Mouse (Mus musculus): ENCODE measurements around the gene Pcgf3.

The Pcgf3 gene

DNA sequence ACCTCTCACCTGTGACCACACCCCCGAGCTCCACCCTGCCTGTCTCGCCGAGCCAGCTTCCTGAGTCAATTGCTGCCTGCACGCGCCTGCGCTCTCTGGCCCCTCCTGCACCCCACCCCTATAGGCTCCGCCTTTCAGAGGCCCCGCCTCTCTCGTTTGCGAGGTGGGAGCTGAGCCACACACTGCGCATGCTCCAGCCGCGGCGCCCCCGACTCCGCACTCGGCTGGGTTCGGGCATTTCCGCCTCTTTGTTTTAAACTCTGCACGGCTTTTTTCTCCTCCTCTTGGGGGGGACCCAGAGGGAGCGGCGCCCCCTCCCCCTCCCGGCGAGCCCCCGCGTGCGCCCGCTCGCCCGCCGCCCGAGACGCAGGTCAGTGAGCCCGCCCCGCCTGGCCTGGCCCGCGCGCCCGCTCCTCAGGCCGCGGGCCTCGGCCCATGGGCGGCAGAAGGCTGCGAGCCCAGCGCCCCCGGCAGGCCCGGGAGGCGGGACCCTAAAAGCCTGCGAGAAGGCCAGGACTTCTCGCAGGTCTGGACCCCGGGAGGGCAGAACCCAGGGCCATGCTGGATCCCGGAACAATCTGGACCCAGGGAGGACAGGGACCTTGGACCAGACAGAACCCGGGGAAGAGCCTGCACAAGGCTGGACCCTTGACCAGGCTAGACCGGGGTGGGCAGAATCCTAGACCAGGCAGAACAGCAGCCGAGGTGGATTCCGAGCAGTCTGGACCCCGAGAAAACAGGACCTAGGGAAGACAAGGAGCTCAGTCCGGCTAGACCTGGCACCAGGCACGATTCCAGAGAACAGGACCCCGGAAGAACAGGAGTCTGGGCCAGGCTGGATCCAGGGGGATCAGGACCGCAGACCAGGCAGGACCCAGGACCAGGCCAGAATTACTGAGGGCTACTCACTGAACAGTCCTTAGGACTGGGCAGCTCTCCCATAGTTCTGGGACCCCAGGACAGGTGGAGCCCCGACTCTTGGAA, at the start of gene Pcgf3:
Pcgf3 (plus strand) TSS at position 151 of the 984 bp plus-strand sequence.
- peak; percentile 96 for DNase-seq (ENCODE audit: extremely low spot score, low spot score)

DNA sequence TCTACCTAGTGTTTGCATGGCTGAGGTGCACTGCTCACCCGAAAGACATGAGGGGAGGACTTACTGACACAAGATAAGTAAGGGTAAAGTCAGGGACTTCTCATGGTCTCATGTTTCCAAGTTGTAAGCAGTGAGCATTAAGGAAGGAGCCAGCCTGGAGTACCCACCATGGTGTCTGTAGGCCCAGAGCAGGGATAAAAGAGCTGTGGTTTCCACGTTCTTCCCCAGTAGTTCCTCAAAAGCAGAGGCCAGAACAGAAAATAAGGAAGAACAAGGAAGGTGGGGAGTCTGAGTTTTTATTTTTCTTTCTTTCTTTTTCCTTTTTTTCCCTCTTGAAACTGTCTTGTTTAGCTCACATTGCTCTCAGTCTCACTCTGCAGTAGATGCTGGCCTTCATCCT, 46.3 kb upstream of the Pcgf3 start:
- no peak for DNase-seq (ENCODE audit: extremely low spot score, low spot score)

DNA sequence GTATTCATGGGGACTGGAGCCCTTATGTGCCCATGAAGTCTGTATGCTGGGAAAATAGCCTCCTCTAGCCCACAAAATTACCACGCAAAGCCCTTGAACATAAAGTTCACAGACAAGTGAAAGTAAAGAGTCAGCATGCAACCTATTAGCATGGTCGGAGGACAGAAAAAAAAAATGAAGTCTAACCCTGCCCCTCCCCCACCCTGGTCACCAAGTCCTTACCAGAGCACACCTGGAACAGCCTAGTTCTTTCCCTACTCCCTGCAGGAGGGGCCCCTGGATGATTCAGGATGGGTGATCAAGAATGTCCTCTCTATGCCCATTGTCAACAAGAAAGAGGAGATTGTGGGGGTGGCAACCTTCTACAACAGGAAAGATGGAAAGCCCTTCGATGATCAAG, 38.3 kb upstream of the Pcgf3 start:
- no peak for DNase-seq (ENCODE audit: extremely low spot score, low spot score)

DNA sequence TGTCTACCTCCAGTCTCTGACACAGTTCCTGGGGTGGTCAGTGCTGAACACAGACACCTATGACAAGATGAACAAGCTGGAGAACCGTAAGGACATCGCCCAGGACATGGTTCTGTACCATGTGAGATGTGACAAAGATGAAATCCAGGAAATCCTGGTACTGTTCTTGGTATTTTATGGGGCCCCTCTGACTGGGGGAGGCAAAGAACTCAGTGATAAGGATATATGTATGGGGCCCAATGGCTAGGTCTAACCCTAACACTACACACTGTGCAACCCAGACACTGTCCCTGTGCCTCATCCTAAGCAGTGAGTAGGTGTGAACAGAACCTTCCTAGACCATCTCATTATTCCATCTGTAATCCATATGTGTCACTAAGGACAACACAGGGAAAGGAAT, 37.6 kb upstream of the Pcgf3 start:
- no peak for DNase-seq (ENCODE audit: extremely low spot score, low spot score)

DNA sequence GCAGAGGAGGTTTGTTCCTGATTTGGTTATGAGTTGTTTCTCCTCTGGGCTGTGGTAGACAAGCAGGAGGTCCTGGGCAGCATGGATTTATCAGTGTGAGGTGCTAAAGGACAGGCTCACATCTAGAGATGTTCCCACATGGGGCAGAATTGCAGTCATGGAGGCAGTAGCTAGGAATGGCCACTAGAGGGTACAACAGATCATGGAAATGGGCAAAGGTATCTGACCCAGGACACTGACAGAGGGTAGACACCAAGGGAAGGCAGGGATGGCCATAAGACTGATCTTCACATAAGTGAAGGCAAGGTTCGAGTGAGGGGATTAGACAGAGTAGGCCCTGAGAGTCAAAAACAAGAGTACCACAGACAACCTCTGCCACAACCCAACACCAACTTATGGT, 33.8 kb upstream of the Pcgf3 start:
- peak; percentile 34 for DNase-seq (ENCODE audit: extremely low spot score, low spot score)

DNA sequence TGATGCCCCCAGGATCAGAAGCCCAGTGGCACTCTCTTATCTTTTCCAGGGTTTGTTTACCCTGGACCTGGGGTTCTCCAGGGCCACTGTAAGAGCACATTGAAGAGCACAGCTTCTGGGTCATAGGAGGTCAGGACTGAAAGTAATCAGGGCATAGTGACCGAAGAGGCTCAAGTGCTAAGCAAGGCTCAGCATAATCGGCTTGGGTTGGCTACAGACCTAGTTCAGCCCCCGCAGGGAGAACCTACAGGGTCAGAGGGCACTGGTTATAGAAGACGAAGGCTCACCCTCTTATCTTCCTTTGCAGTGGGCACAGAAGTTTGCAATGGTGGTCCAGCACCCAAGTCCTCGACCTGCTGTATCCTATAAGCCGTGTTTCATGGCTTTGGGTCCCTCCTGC, 29.8 kb upstream of the Pcgf3 start:
- no peak for DNase-seq (ENCODE audit: extremely low spot score, low spot score)

DNA sequence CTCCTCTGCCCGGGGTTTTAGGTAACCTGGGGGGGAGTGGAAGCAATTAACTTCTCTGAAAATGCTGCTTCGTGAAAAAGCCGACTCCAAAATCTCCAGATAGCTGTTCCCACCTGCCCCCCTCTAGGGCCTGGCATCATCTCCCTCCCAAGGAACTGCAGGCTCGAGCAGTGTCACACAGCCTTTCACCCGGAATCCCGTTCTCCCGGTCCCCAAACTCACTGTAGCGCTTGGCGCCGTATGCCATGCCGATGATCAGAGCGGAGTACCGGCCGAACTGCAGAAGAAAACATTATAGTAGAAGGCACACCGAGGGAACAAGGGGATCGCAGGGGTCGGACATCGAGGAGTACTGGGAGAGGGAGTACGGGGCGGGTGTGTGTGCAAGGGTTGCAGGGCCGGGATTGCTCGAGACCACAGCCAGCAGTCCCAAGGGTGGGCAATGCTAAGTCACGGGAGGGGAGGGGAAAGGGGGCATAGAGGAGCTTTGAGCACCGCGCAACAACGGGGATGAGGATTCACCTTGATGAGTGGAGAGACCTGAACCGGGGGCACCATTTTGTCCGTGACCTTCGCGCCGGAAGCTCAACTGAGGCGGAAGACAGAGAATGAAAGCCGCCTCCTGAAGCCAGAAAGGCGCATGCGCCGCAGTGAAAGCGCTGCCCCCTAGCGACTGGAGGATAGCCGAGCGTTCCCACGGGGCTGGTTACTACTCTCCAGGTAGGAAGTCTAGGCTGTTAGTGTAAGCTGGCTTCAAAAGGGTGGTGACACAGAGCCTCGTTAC, 27.0 kb upstream of the Pcgf3 start, which contains the start of gene Atp5k:
Atp5k (minus strand) TSS at position 645 of the 784 bp plus-strand sequence.
- DNase-seq (ENCODE audit: extremely low spot score, low spot score): peak; percentile 88

DNA sequence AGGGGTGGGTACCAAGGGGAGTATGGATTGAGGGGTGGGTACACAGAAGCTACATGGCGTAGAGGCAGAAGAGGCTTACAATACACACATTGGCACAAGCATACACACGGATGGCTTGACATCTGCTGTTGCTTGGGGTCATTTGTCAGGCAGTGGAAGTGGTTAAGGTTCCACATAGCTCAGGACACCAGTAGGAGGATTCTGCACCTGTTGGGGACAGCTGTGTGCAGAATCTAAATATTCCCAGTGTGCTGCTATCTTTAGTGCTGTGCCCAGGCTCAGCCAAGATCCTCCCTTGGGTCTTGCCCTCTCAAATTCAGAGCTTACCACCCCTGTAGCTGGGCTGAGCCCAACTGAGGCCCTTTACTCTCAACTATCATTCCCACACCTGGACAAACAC, 24.9 kb upstream of the Pcgf3 start:
- no peak for DNase-seq (ENCODE audit: extremely low spot score, low spot score)

DNA sequence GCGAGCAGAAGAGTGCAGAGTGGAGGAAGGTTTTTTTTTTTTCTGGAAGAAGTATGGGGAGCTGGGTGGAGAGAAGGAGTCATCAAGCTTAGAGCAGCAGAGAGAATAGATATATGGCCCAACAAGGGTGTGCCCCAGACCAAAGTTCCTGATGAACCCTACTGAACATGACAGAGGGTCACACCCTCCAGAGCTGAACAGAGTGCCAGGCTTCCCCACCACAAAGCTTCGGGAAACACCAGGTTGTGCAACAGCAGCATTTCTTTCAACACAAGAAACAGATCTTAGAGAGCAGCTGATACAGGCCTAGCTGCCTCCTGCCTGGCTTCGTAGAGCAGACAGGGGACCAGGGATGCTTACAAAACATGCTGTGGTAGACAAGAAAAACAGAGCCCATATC, 14.1 kb upstream of the Pcgf3 start:
- DNase-seq (ENCODE audit: extremely low spot score, low spot score): no peak

DNA sequence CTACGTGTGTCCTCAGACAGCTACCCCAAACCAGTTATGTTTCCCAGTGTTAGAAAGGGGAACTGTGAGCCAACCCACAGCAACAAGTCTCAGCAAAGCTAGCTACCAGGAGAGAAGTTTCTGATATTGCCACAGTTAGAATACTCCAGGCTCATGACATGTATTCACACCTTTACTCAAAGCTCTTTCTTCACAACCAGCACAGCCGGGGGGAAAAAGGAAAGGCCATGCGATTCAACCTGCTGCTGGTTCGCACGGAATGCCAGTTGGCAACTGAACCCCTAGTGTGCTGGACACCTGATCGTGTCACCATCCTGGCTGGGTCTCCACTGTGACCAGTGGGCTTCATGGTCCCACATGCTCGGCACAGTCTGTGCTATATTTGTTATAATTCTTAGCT, 13.2 kb upstream of the Pcgf3 start:
- DNase-seq (ENCODE audit: extremely low spot score, low spot score): no peak

DNA sequence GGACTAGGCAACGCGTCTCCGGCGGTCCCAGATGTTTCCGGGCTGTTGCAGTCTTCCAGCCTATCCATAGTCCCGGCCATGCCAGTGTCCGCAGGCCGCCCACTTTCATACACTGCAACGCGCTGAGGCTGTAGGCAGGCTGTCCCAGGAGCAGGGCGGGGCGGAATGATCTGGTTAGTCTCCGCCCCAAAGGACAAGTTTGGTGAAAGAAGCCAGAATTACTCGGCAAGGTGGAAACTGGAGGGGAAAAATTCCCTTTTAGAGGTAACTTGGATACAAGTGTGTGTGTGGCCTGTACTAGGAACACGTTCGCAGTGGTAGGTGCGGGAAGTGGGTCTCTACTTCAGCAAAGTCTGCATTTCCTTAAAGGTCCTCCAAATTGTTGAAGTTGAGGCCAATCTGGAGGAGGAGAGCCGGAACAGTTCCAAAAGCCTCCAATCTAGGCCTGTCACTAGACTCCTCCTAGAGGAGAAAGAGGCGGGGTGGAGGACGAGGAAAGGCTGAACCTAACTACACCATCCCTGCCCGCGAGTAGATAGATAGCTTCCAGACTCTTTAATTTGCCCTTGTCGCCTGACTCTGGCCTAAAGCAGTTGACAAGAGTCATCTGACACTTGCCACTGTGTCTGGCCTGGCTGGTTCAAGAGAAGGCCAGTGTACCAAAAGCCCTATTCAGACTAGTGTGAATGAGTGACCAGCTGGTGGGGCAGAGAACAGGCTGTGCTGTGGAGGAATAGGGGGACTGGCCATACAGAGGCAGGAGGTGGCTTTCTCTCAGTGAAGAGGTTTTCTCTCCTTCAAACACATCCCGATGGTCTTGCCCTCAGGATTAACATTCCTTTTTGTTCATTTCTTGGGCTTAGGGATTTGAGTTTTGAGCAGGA, 12.0 kb upstream of the Pcgf3 start, which contains the start of gene Mfsd7a:
Mfsd7a (minus strand) TSS at position 107 of the 884 bp plus-strand sequence.
- peak; percentile 59 for DNase-seq (ENCODE audit: extremely low spot score, low spot score)

DNA sequence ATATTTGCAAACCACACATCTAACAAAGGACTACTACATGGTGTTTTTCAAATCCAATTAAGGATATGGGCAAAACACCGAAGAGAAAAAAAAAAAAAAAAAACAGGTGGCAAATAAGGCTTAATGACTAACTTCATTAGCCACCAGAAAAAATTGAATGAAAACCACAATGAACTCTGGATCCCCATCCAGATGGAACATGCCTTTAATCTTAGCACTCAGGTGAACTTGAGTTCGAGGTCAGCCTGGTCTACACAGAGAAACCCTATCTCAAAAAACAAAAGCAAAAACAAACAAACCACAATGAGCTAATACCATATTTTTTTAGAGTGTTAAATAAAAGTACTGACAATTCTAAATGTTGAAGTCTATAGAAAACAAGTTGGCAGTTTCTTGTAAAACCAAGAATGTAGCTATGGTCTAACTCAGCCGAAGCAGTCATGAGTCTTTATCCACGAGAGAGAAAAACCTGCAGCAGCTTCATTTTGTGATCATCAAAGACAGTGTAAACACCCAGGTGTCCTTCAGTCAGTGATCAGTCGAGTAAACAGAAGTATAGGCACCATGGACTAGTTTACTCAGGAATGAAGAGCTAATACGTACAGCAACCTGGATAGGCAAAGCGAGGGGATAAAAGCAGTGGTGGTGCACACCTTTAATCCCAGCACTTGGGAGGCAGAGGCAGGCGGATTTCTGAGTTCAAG, 10.0 kb upstream of the Pcgf3 start:
- no peak for DNase-seq (ENCODE audit: extremely low spot score, low spot score)

DNA sequence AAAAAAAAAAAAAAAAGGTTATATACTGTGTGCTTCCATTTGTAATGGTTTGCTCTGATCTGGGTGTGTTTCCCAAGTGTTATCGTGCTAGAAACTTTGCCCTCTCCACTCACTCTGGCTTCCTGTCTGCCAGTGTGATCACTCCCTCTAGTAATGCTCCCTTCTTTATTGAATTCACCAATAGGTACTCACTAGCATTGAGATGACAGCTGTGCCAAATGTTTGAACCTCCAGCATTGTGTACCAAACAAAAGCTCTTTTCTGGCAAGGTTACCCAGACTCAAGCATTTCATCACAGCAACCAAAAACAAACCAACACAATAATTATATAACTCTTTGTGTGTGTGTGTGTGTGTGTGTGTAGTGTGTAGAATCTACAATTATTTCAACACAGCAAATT, 9.4 kb upstream of the Pcgf3 start:
- no peak for DNase-seq (ENCODE audit: extremely low spot score, low spot score)

DNA sequence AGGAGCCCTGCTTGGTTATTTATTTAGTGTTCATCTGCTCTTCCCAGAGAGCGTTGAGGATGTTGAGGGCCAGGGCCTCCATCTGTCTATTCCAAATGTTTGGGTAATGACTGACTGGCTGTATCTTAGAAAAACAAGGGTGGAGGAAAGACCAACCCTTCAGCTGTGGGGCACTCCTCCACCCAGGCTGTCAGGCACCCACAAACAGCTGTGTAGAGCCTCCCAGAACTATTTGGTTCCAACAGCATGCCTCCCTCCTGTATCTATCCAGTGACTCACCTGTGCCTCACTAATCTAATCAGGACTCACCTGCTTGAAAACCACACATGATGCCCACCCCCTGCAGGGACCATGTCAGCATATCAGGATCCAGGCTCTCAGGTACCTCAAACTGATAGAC, 8.6 kb upstream of the Pcgf3 start:
- no peak for DNase-seq (ENCODE audit: extremely low spot score, low spot score)

DNA sequence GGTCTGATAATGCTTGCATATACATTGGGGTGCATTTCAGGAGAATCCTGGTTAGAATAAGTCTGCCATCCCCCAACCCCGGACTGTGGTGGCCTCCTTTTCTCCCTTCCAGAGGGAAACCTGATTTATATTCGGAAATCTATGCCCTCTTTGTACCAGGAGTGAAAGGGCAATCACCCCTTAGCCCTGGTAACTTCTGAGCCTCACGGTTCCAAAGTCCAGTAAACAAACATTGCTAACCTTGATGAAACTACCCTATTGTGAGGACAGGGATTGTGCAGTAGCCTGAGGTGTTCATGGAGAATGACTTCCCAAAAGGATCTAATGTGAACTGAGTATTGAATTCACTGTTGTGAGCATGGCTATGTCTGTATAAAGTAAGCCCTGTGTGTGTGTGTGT, 6.9 kb upstream of the Pcgf3 start:
- no peak for DNase-seq (ENCODE audit: extremely low spot score, low spot score)

DNA sequence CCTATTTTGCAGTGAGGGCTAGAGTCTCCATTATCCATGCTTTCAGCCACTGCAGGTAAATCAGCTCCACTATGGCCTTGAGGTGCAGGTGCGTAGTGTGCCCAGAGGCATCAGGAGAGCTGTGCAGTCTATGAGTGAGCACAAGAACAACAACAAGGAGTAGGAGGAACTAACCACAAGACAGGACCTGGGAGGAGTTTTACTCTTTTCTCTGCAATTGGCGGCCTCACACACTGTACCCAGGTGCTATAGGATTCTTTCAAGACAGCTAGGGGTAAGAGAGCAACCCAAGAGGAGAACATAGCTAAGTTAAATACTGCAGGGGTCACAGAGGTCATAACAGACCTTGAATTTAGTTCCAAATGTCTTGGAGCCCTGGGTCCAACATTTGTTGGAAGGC, 2.3 kb upstream of the Pcgf3 start:
- DNase-seq (ENCODE audit: extremely low spot score, low spot score): no peak

DNA sequence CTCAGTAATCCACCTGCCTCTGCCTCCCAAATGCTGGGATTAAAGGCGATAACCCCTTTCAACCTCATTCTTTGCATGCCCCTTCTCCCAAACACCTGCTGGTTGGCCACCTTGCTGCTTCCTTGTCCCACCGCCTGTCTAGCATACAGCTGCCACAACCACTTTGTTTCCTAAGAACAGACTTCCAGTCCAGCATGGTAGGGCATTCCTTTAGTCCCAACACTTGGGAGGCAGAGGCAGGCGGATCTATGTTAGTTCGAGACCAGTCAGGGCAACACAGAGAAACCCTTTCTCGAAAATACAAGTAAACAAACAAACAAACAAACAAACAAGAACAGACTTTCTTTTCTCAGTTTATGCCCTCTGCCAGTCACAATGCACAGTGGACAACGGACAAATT, 571 bp upstream of the Pcgf3 start:
- DNase-seq (ENCODE audit: extremely low spot score, low spot score): no peak

DNA sequence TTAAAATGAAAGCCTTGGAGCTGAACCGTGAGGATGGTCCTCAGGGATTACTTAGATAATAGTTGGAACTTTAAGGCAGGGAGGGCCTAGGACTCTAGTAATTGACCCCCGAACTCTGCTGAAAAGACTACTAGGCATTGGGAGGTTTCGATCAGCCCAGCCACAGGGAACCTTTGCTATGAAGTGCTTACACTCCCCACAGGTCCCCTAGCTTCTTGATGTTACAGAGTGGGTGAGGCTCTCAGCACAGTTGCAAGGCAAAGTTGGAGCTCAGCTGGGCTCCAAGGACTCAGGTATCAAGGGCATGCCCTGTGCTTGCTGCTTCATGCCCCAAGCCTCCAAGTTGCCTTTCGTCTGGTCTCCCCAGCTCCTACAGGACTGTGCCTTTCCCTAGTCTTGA, 1.4 kb downstream of the Pcgf3 start:
- DNase-seq (ENCODE audit: extremely low spot score, low spot score): no peak

DNA sequence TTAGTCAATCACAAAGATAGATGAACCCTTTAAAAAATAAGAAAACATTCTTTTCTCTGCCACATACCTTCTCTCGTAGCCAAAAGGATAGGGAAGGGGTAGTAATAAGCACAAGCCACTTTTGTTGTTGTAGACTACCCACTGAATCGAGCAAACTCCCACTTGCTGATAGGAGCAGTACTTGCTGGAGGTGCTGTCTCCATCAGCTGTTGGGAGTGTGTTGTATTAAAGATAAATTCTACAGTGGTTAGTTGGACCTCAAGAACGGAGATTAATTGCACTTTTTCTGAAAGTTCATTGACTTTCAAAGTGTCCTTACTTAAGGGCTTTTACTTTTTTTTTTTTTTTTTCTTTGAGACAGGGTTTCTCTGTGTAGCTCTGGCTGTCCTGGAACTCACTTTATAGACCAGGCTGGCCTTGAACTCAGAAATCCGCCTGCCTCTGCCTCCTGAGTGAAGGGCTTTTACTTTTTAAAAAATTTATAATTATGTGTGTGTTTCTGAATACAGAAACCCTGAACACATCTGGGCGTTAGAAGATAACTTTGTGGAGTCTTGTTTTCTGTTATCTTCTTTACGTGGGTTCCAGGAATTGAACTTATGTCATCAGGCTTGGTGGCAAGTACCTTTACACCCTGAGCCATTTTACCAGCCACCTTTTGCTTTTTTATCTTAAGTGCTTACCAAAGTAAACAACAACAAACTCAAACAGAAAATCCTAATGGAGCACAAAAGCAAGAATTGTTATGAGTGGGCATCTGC, 4.3 kb downstream of the Pcgf3 start:
- DNase-seq (ENCODE audit: extremely low spot score, low spot score): no peak

DNA sequence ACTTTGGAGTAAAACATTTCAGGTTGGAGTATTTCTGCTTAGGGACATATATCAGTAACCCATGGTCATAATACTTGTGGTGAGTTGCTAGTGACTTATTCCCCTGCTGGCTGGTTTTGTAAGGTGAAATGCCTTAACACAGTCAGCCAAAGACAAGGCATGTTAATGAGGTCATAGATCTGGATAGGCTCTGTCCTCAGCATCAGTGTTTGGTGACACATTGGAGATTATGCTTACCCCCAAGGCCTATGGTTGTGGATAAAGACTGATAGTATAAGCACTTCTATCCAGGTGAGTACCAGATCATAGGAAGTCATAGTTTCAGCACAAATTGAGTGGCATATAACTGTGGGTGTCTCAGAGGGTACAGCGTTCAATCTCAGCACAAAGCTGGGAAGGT, 5.6 kb downstream of the Pcgf3 start:
- no peak for DNase-seq (ENCODE audit: extremely low spot score, low spot score)
